Mouse (Mus musculus): ENCODE measurements around the gene Dffa. TPM values are rescaled to one million over a fixed set of nuclear protein-coding genes. Genes with fewer than 3 reads are reported as not detected.
"Not testable (repeated sequence)": the region's sequence is repeated elsewhere in the genome, so short reads cannot be mapped to it uniquely, and the experiment has no call there.

Gene Dffa
- polyA plus RNA-seq, 1 experiment from 2014 or later = 29.3 TPM

DNA sequence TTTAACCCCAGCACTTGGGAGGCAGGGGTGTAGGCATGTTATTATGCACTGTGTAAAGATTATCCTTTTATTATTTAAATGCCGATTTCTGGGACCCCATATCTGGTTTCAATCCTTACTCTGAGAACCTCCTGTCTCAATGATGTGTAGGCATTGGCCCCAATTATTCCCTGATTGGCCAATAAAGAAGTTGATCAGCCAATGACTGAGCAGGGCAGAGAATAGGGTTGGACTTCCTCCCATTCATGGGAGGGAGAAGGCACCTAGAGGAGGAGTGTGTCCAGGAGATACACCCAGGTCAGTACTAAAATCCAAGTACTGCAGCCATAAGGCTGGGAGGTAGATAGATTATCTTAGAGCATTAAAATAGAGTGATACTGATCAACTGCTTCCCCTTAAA is 59.2 kb downstream of the Dffa start:
- peaks cover 62% of the 10 kb centered on the region for H3K36me3 ChIP-seq (ENCODE audit: control insufficient read depth, insufficient read depth, low read length)
- H3K4me2 ChIP-seq (replicated peaks; ENCODE audit: low read depth, low read length) = no peak overlapping the region
- H3K9me3 ChIP-seq (ENCODE audit: control insufficient read depth, low read length) = no peaks in the 10 kb centered on the region
- no peak for ATAC-seq (ENCODE audit: low FRiP score, low TSS enrichment)
- WGBS = 54% methylated on average over 1 of the region's 1 CpGs
- H3K27me3 ChIP-seq (ENCODE audit: control insufficient read depth, insufficient read depth, low read length) = no peaks in the 10 kb centered on the region
- no peak overlapping the region for H3K27ac ChIP-seq (ENCODE audit: low read depth, low read length)
- no peak overlapping the region for H3K4me3 ChIP-seq (ENCODE audit: low read length)
- H3K9ac ChIP-seq (ENCODE audit: low read depth, low read length) = no peak overlapping the region
- no peaks in the 10 kb centered on the region for H3K4me1 ChIP-seq (ENCODE audit: control insufficient read depth, insufficient read depth, low read length)

DNA sequence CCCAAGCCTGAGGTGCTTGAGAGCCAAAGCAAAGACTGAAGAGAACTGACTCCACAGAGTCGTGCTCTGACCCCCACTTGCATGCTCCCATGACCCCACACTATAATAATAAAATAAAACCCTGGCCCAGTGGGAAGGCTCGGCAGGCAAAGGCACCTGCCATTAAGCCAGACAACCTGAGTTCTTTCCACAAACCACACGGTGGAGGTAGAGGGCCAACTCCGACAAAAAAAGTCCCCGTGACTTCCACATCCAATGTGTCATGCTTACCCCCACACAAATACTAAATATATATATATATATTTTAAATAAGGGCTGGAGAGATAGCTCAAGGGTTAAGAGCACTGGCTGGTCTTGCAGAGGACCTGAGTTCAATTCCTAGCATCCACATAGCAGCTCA is 60.2 kb downstream of the Dffa start:
- ATAC-seq (ENCODE audit: low FRiP score, low TSS enrichment) = no peak
- Histone ChIP-seq H3K27ac (ENCODE audit: low read depth, low read length) (no peak overlapping the region), H3K36me3 (ENCODE audit: control insufficient read depth, insufficient read depth, low read length) (peaks cover 53% of the 10 kb centered on the region), H3K9me3 (ENCODE audit: control insufficient read depth, low read length) (no peaks in the 10 kb centered on the region), H3K27me3 (ENCODE audit: control insufficient read depth, insufficient read depth, low read length) (no peaks in the 10 kb centered on the region), H3K4me1 (ENCODE audit: control insufficient read depth, insufficient read depth, low read length) (no peaks in the 10 kb centered on the region), H3K4me2 (replicated peaks; ENCODE audit: low read depth, low read length) (no peak overlapping the region), H3K4me3 (ENCODE audit: low read length) (no peak overlapping the region), H3K9ac (ENCODE audit: low read depth, low read length) (no peak overlapping the region)
- 50% methylated on average over 5 of the region's 5 CpGs for WGBS

DNA sequence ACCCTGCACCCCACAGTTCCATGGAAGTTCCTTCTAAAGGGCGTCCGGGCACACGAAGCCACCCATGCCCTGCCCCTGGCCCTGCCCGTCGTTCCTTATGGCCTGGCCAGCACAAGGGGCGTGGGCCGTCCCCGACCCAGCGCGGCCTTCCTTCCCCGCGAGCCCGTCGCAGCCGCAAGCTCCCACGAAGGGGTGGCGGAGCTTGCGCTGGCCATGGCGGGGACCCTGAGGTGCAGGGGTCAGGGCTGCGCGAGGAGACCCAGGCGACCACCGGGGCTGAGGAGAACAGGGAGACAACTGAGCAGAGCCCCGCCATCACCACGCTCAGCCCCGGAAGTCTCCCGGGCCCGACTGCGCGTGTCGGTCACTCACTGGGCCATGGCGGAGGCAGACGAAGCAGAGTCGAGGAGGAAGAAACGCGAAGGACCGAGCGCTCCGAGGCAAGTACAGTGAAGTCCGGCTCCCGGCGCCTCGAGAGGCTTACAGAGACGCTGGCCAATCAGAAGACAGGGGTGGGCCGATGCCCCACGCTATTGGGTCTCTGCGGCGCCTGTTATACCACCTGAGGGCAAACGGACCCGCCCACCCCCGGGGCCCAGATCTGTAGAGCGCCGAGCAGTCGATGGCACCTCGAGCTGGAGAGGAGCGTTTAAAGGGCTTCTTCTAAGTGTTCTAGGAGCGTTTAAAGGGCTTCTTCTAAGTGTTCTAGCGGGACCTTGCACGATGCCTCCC is 62.4 kb downstream of the Dffa start, which contains the start of gene Pgd:
Pgd (minus strand) TSS at position 557 of the 732 bp plus-strand sequence.
- ATAC-seq (ENCODE audit: low FRiP score, low TSS enrichment) = peak; percentile 99
- H3K4me2 ChIP-seq (replicated peaks; ENCODE audit: low read depth, low read length) = peak within 1 kb of the TSS; percentile 85
- WGBS = under 1% methylated on average over 59 of the region's 59 CpGs

DNA sequence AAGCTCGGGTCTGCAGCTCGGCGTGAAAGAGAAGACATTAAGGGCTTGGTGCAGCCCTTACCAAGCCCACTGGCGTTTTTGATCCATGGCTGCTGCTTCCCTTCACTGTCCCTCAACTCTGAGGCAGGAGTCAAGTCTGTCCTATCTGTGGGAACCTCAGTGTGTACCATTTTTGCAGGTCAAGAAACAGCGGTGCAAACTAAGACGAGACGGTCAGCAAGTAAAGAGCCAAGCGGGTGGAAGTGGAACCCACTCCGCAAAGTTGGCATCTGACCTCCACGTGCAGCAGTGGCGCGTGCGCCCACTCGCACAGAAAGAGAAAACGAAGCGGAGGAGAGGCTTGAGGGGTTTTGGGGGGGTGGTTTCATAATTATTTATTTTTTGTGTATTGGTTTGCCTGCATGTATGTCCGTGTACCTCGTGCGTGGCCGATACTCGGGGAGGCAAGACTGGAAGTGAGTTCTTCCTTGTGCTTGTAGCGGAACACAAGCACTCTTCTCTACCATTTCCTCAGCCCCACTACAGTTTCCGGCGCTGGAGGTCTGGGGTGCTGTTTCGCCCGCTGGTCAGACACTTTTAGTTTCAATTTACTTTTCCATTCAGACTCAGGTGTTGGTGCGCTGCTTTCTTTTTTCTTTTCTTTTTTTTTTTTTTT is 63.1 kb downstream of the Dffa start:
- WGBS = under 1% methylated on average over 27 of the region's 27 CpGs
- peak; percentile 56 for ATAC-seq (ENCODE audit: low FRiP score, low TSS enrichment)
- H3K9ac ChIP-seq (ENCODE audit: low read depth, low read length) = peak overlapping the region; percentile 81

More for the DNA sequence above, 62.4 kb downstream of the Dffa start, which contains the start of gene Pgd:
- H3K9me3 ChIP-seq (ENCODE audit: control insufficient read depth, low read length) = no peaks in the 10 kb centered on the region
- peaks cover 31% of the 10 kb centered on the region; the same call in 1 of the 2 replicates for H3K36me3 ChIP-seq (ENCODE audit: control insufficient read depth, insufficient read depth, low read length)
- no peaks in the 10 kb centered on the region for H3K4me1 ChIP-seq (ENCODE audit: control insufficient read depth, insufficient read depth, low read length)
- peak within 1 kb of the TSS; percentile 77 for H3K27ac ChIP-seq (ENCODE audit: low read depth, low read length)
- peak within 1 kb of the TSS; percentile 81 for H3K9ac ChIP-seq (ENCODE audit: low read depth, low read length)
- no peaks in the 10 kb centered on the region for H3K27me3 ChIP-seq (ENCODE audit: control insufficient read depth, insufficient read depth, low read length)
- peak within 1 kb of the TSS; percentile 92 for H3K4me3 ChIP-seq (ENCODE audit: low read length)

DNA sequence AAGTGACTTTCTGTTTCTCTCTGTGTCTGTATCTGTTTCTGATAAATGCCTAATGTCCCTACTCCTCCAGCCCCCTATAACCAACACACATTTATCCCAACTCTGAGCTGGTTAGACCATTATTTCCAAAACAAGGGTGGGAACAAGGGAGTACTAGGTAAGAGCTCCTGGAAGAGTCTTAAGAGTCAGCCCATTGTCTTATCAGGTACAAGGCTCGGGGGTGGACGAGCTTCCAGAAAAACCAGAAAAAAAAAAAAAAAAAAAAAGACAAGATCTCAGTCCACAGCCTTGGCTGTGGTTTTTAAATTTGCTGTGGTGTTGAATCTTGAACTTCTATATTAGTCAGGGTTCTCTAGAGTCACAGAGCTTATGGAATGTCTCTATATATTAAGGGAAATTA is 64.1 kb downstream of the Dffa start:
- no peak overlapping the region for H3K27ac ChIP-seq (ENCODE audit: low read depth, low read length)
- H3K9me3 ChIP-seq (ENCODE audit: control insufficient read depth, low read length) = no peaks in the 10 kb centered on the region
- 83% methylated on average over 2 of the region's 2 CpGs for WGBS
- H3K36me3 ChIP-seq (ENCODE audit: control insufficient read depth, insufficient read depth, low read length) = peaks cover 16% of the 10 kb centered on the region; the same call in 1 of the 2 replicates
- no peaks in the 10 kb centered on the region for H3K27me3 ChIP-seq (ENCODE audit: control insufficient read depth, insufficient read depth, low read length)
- no peak overlapping the region for H3K4me3 ChIP-seq (ENCODE audit: low read length)
- no peak for ATAC-seq (ENCODE audit: low FRiP score, low TSS enrichment)
- 0 out of 2 replicates have a peak, but pooled peaks cover 3% of the 10 kb centered on the region for H3K4me1 ChIP-seq (ENCODE audit: control insufficient read depth, insufficient read depth, low read length)
- H3K9ac ChIP-seq (ENCODE audit: low read depth, low read length) = no peak overlapping the region
- H3K4me2 ChIP-seq (replicated peaks; ENCODE audit: low read depth, low read length) = no peak overlapping the region; the same call in 1 of the 2 replicates

More for the DNA sequence above, 63.1 kb downstream of the Dffa start:
- peaks cover 24% of the 10 kb centered on the region; the same call in 1 of the 2 replicates for H3K36me3 ChIP-seq (ENCODE audit: control insufficient read depth, insufficient read depth, low read length)
- H3K27me3 ChIP-seq (ENCODE audit: control insufficient read depth, insufficient read depth, low read length) = no peaks in the 10 kb centered on the region
- H3K4me1 ChIP-seq (ENCODE audit: control insufficient read depth, insufficient read depth, low read length) = no peaks in the 10 kb centered on the region
- H3K4me2 ChIP-seq (replicated peaks; ENCODE audit: low read depth, low read length) = peak overlapping the region; percentile 85
- peak overlapping the region; percentile 77; the same call in 1 of the 2 replicates for H3K27ac ChIP-seq (ENCODE audit: low read depth, low read length)
- H3K4me3 ChIP-seq (ENCODE audit: low read length) = peak overlapping the region; percentile 92
- H3K9me3 ChIP-seq (ENCODE audit: control insufficient read depth, low read length) = no peaks in the 10 kb centered on the region

DNA sequence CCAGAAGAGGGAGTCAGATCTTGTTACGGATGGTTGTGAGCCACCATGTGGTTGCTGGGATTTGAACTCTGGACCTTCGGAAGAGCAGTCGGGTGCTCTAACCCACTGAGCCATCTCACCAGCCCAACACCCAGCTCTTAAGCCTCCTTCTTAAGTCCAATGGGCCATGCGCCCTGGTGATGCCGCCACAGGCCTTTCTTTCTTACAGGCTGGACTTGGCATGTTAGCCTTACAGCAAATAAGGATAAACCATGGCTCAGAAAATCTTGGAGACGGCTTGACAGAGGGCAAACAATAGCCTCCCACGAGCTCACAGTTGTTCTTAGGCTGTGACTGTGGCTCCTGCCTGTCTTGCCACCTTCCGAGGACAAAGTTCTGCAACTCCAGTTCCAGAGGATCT is 66.0 kb downstream of the Dffa start:
- 82% methylated on average over 7 of the region's 8 CpGs for WGBS
- H3K4me2 ChIP-seq (replicated peaks; ENCODE audit: low read depth, low read length); H3K4me1 ChIP-seq (ENCODE audit: control insufficient read depth, insufficient read depth, low read length); H3K27me3 ChIP-seq (ENCODE audit: control insufficient read depth, insufficient read depth, low read length); H3K36me3 ChIP-seq (ENCODE audit: control insufficient read depth, insufficient read depth, low read length); H3K9me3 ChIP-seq (ENCODE audit: control insufficient read depth, low read length); H3K9ac ChIP-seq (ENCODE audit: low read depth, low read length); ATAC-seq (ENCODE audit: low FRiP score, low TSS enrichment); H3K27ac ChIP-seq (ENCODE audit: low read depth, low read length); H3K4me3 ChIP-seq (ENCODE audit: low read length): not testable (repeated sequence)

Other genes with a start within 250 kb of the Dffa start
- 36.9 and 42.4 TPM in 2 replicates for gene Pex14, start 4.3 kb upstream of the Dffa start, polyA plus RNA-seq (2014; fragmentation: Nextera tagmentation; extraction: Ambion mirVana)
- gene Cort, start 22.6 kb downstream of the Dffa start, polyA plus RNA-seq (2014; fragmentation: Nextera tagmentation; extraction: Ambion mirVana) = 0.41 TPM in 1 of 2 replicates, not detected in the other
- 42.2 and 55.3 TPM in 2 replicates for gene Cenps, start 33.5 kb downstream of the Dffa start, polyA plus RNA-seq (2014; fragmentation: Nextera tagmentation; extraction: Ambion mirVana)
- 53.6 and 64.7 TPM in 2 replicates for gene Pgd, start 62.6 kb downstream of the Dffa start, polyA plus RNA-seq (2014; fragmentation: Nextera tagmentation; extraction: Ambion mirVana)
- gene Kif1b, start 203.5 kb downstream of the Dffa start, polyA plus RNA-seq (2014; fragmentation: Nextera tagmentation; extraction: Ambion mirVana) = 25.6 and 35.7 TPM in 2 replicates